Mouse (Mus musculus): Measurements from ENCODE around the gene Mff. TPM values are rescaled to one million over a fixed set of nuclear protein-coding genes. Genes with fewer than 3 reads are reported as not detected.

Mff gene
- polyA plus RNA-seq, 1 experiment from 2014 or later = 216 TPM

DNA sequence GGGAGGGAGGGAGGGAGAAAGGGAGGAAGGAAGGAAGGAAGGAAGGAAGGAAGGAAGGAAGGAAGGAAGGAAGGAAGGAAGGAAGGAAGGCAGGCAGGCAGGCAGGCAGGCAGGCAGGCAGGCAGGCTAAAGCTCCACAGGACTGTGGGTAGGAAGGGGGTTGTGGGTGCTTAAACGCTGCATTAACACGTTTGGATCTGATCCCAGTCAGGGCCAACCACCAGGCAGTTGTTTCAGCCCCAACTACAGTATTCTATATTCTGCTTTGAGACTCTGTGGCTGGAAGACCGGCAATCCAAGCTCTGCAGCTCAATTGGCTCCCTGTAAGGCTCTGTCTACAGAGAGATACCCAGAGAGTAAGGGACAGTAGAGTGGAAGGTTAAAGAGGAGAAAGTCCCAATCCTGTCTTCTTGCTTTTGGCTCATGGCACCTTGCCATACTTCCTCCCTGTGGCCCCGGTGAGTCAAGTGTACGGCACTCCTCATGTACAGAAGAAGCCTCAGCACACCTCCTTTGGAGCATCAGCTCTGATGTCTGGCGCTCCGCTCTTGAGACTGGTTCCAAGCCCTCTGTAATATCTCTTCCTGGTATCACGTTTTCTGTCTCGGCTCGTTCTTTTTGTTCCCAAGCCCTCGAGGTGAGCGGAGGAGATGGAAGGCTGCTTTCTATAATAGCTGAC, 76.6 kb downstream of the Mff start:
- H3K27ac ChIP-seq = no peak overlapping the region
- H3K4me1 ChIP-seq = peaks cover 6% of the 10 kb centered on the region; the same call in 1 of the 2 replicates
- H3K27me3 ChIP-seq (ENCODE audit: low read depth, poor library complexity, severe bottlenecking) = no peaks in the 10 kb centered on the region
- WGBS = 88% methylated on average over 12 of the region's 12 CpGs
- no peak overlapping the region for H3K4me3 ChIP-seq
- H3K9me3 ChIP-seq (replicated peaks) = no peaks in the 10 kb centered on the region
- no peaks in the 10 kb centered on the region for H3K36me3 ChIP-seq
- no peak for DNase-seq (ENCODE audit: low spot score)

Other genes with a start within 250 kb of the Mff start
- gene Col4a4, start 138.0 kb upstream of the Mff start, polyA plus RNA-seq (2016; fragmentation: Nextera tagmentation; extraction: Ambion mirVana) = 0.05 TPM in 1 of 2 replicates, not detected in the other
- 0.03 and 0.04 TPM in 2 replicates for gene Col4a3, start 138.0 kb upstream of the Mff start, polyA plus RNA-seq (2016; fragmentation: Nextera tagmentation; extraction: Ambion mirVana)
- 0.25 TPM in 1 of 2 replicates, not detected in the other for gene Tm4sf20, start 43.6 kb downstream of the Mff start, polyA plus RNA-seq (2016; fragmentation: Nextera tagmentation; extraction: Ambion mirVana)
- gene Gm47791, start 46.4 kb downstream of the Mff start, polyA plus RNA-seq (2016; fragmentation: Nextera tagmentation; extraction: Ambion mirVana) = not detected in 2 replicates
- 26.9 and 30.5 TPM in 2 replicates for gene Agfg1, start 114.6 kb downstream of the Mff start, polyA plus RNA-seq (2016; fragmentation: Nextera tagmentation; extraction: Ambion mirVana)
- 0.19 TPM in 1 of 2 replicates, not detected in the other for gene A030005L19Rik, start 188.4 kb downstream of the Mff start, polyA plus RNA-seq (2016; fragmentation: Nextera tagmentation; extraction: Ambion mirVana)
- gene A030014E15Rik, start 200.0 kb downstream of the Mff start, polyA plus RNA-seq (2016; fragmentation: Nextera tagmentation; extraction: Ambion mirVana) = not detected in 2 replicates
- gene Gm6217, start 206.5 kb downstream of the Mff start, polyA plus RNA-seq (2016; fragmentation: Nextera tagmentation; extraction: Ambion mirVana) = not detected in 2 replicates
- gene A030003K21Rik, start 218.5 kb downstream of the Mff start, polyA plus RNA-seq (2016; fragmentation: Nextera tagmentation; extraction: Ambion mirVana) = not detected in 2 replicates
- not detected in 2 replicates for gene Gm7544, start 231.1 kb downstream of the Mff start, polyA plus RNA-seq (2016; fragmentation: Nextera tagmentation; extraction: Ambion mirVana)
- gene Gm47955, start 235.4 kb downstream of the Mff start, polyA plus RNA-seq (2016; fragmentation: Nextera tagmentation; extraction: Ambion mirVana) = not detected in 2 replicates

All from limb, embryonic 10.5 days (tissue).